Mouse (Mus musculus) adrenal gland, postnatal 14 days (tissue): ENCODE measurements at regions not wholly inside any gene's neighbourhood (a gene's known extent, or its start where the extent isn't known, plus 50 kb on each side); places are given as distances from the start of the nearest gene placed in this dataset.

Experiments
- DNase-seq: peaks from one replicate; pipeline ENCODE4 v3.0.0; 2021; ENCODE audit warnings: mixed read lengths

- DNase-seq: no peak
Measured at GRCm38 (mm10) chr1:132820136-132820535, 59.9 kb upstream of the Lrrn2 start.

GRCm38 (mm10) chr1:132818296-132818695 is 61.8 kb upstream of the Lrrn2 start:
- DNase-seq: no peak

- DNase-seq: no peak
Measured at GRCm38 (mm10) chr1:132817366-132817765, 62.7 kb upstream of the Lrrn2 start.

GRCm38 (mm10) chr1:132805543-132805942 is 63.9 kb upstream of the Nfasc start:
- no peak for DNase-seq

- DNase-seq: peak; percentile 20
Measured at GRCm38 (mm10) chr1:132803842-132804241, 62.2 kb upstream of the Nfasc start.

- DNase-seq: peak; percentile 45
Measured at GRCm38 (mm10) chr1:132802380-132802779, 60.8 kb upstream of the Nfasc start.

GRCm38 (mm10) chr1:132800285-132800684 is 58.7 kb upstream of the Nfasc start:
- DNase-seq: peak; percentile 40

- peak; percentile 59 for DNase-seq
Measured at GRCm38 (mm10) chr1:132799258-132799657, 57.7 kb upstream of the Nfasc start.

GRCm38 (mm10) chr1:132794462-132794861 is 52.9 kb upstream of the Nfasc start:
- DNase-seq: no peak
